Mouse (Mus musculus) heart, adult 8-10 months (tissue): ENCODE results near the gene Tigar. TPM values are rescaled to one million over a fixed set of nuclear protein-coding genes. Genes with fewer than 3 reads are reported as not detected.

Experiments
- DNase-seq: peaks from one replicate; pipeline ENCODE4 v3.0.0; 2022; ENCODE audit warnings: low spot score
- total RNA-seq, 4 experiments: library from RNA; stranded (reverse); gene quantifications; 2 replicates each; pipeline ENCODE4 v1.2.4; 2022

Tigar gene
- total RNA-seq, 4 experiments from 2014 or later = 51.8 to 65.8 (median 59.1) TPM

- peak; percentile 44 for DNase-seq
Observed at GRCm38 (mm10) chr6:127142154-127143123, 33.1 kb upstream of the Tigar start.

DNA sequence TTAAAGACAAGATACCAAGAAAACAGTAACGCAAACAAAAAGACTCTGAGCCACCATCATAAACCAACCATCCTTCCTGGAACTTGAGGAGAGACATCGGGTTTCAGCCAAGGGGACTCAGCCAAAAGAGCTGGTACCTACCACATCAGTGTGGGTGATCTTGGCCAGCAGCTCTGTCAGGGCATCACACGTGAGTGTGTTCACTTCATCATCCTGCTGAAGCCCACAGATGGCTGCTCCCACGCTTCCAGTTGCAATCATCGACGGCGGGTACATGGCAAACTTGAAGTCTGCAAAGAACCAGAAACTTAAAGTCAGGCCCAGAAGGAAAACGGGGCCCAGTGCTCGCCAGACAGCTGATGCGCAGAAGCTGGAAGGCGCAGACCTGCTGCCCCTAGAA, 29.6 kb upstream of the Tigar start:
- DNase-seq = no peak

GRCm38 (mm10) chr6:127133433-127134245, 24.3 kb upstream of the Tigar start:
- DNase-seq = no peak

GRCm38 (mm10) chr6:127132719-127133118, 23.4 kb upstream of the Tigar start:
- DNase-seq = no peak

- DNase-seq = no peak
Observed at GRCm38 (mm10) chr6:127131946-127132345, 22.6 kb upstream of the Tigar start.

DNA sequence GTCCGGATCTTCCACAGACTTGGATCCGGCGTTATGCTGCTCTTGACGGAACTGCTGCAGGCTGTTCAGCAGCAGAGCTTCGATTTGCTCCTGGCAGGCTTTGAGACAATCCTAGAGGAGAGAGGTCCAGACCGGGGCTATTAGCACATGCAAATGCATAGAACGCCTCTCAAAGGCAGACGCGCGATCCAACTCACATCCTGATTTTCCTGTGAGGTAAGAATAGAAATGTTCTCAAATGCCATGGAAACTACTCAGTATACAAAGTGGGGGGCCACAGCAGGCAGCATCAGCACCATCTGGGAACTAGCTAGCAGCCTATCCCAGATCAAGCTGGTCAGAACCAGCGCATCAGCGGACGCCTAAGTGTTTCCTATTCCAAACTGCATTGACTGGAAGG, 21.0 kb upstream of the Tigar start:
- no peak for DNase-seq

DNA sequence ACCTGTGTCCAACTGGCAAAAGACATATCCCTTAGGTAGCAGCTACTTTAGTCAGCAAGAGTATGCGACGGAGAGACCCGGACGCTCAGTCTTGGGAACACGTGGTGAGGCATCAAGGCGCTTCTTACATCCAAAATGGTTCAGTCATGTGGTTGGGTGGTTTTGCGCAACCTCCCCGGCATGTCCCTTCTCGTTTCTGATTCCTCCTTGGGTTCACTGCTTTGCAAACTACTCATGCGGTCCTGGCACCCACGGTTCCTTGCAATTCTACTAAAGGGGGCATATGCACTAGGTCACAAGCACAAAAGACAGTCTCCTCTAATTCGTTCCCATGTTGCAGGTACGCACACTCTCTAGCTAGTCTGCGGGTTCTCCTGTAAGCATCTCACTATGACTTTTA, 20.3 kb upstream of the Tigar start:
- DNase-seq = no peak

- DNase-seq = no peak
Observed at GRCm38 (mm10) chr6:127123506-127123905, 14.1 kb upstream of the Tigar start.

DNA sequence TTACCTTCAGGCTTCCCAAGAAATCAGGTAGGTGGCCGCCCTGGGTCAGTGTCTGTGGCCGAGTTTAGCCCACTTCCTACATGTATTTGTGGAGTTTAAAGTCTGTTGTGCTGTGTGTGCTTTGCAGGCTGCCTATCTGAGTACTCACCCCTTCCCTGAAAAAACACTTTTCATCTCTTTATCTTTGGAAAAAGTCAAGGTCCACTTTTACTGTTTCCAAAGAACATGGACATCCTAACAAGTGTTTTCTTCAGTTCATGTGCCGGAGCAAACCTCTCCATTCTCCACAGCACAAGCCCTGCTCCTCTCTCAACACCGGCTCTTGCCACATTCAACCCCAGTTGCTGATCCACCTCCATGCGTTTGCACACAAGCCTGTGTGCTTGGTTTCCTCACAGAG, 13.6 kb upstream of the Tigar start:
- DNase-seq = no peak

DNA sequence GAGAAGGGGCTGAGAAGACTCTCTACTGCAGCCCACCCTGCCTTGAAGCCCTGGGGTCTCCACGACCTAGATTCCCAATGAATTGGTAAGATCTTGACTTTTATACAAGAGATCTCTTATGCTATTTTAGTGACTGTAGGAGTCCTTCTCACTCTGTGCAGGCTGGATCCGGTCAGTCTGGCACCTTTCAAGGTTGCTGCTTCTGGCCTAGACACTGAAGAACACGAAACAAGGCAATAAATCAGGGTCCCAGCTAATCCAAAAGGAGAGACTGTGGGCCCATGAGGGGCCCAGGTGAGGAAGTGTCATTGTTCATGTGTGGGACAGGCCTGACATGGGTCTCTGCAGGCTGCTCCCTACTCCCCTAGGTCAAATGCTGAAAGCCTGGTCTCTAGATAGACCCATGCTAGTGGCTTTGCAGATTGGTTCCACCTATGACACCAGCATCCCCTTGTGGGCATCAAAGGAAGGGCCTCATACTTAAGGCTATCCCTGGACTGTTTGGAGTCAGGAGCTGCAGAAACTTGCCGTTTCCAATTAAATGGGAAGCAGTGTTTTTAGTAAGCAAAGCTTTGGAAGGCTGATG, 13.0 kb upstream of the Tigar start:
- no peak for DNase-seq

GRCm38 (mm10) chr6:127114753-127115456, 5.5 kb upstream of the Tigar start:
- DNase-seq = no peak

- DNase-seq = no peak
Observed at GRCm38 (mm10) chr6:127108368-127109060, 843 bp downstream of the Tigar start.

DNA sequence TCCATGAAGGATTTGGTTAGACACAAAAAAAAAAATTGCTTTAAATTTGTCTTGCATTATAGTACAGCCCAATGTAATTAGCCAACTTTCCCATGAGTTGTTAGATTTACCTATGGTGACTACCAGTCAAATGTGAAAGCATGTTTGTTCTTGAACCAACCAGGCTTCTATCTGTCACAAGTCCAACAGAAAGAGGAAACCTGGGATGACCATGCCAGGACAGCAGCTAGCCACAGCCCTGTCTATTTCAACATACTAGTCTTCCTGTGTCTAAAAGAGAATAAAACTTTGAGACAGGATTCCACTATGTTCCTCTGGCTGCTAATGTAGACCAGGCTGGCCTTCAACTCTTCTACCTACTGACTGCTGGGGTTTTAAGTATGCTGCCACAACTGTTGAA, 1.9 kb downstream of the Tigar start:
- DNase-seq = no peak

DNA sequence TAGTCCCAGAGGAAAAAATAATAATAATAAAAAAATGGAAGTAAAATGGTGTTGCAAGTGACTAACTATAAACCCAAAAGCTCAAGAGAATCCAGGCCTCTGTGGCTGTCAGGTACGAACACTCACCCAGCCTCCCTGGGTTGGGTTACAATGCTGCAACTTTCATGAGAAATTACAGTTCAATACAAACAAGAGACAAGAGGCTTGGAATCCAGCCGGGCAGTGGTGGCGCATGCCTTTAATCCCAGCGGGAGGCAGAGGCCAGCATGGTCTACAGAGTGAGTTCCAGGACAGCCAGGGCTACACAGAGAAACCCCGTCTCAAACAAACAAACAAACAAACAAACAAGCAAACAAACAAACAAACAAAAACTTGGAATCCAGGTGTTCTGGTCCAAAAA, 2.6 kb downstream of the Tigar start:
- no peak for DNase-seq

DNA sequence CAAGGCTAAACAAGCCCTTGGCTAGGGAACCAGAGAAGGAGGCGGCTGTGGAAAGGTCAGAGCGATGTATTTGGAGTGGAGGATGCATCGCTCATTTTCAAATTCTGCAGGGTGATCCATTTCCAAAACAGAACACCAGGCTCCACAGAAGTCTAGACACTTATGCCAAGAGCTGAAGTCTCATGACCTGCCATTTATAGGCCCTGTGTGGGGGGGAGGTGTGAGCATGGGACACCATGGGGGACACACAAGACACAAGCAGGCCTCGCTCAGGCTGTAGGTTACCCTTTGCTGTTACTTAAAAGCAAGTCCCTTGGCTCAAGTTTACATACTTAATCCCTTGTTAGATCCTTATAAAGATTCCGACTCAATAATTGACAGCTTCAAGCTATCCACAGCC, 3.2 kb downstream of the Tigar start:
- DNase-seq = peak; percentile 50

GRCm38 (mm10) chr6:127105107-127105506, 4.2 kb downstream of the Tigar start:
- no peak for DNase-seq

DNA sequence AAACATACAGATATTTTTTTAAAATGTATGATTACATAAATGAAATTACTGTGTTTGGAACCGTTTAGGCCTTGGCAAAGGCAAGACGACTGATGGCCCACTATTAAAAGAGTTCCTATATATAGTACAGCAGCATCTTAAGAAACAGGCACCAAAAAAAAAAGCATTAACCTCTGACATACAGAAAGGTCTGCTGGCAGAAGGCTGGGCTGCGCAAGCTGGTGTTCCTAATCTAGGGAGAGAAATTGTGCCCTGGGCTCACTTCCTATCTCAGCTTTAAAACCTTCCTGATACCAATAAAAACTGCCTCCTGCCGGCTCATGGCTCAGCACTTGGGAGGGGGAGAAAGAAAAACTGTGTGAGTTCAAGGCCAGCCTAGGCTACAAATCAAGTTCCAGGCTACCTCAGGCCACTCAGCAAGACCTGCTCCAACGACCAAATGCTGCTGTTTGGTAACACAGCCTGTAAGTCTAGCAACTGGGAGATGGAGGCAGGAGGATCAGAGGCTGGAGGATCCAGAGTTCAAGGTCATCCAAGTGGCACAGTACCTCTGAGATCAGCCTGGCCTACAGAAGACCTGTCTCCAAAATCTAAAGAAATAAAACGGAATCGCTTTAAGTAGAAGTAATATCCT, 4.8 kb downstream of the Tigar start:
- DNase-seq = no peak

DNA sequence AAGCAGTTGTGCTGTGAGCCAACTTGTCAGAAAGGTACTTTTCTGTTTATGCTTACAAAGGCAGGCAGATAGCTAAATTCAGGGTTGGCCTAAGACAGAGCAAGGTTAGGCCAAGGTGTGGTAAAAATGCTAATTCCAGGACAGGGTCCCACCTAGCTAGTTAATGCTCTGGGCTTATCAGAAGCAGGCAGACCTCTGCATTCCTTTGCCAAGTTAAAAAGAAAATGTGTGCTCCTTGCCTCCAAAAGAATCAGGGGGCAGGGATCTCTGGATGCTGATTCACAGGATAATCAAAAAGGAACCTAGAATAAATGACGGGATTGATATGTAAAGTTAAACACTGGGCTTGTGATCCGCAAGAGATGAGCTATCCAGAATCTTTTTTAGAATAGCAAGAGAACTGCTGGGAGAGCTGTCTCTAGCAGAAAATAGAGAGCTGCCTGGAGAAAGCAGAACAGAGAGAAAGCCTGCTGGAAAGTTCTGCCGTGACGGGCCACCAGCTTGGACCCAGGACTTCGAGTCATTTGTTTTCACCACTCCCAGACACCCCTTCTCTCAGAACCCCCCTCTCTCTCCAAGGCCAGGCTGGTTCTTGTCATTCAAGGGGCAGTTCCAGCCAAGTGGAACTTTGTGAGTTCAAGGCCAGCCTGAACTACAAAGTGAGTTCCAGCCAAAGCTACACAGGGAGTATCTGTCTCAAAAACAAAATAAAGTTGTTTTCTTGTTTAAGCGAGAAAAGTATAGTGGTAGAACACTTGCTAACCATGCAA, 5.7 kb downstream of the Tigar start:
- DNase-seq = no peak

- DNase-seq = no peak
Observed at GRCm38 (mm10) chr6:127094565-127094964, 14.8 kb downstream of the Tigar start.

- peak; percentile 36 for DNase-seq
Observed at GRCm38 (mm10) chr6:127086739-127087138, 22.6 kb downstream of the Tigar start.
